Mouse (Mus musculus) small intestine, adult 2 months (tissue): ENCODE results near the gene Sppl2c.

ENCODE experiments used
- CTCF ChIP-seq: fragments of 200-500 bp; IDR thresholded peaks from 2 replicates; pipeline ENCODE4 v1.5.1; 2012; ENCODE audit warnings: low read depth, mild to moderate bottlenecking, control low read depth, inconsistent platforms, low read length, moderate library complexity, mixed read lengths; ENCODE audit not compliant: insufficient replicate concordance, insufficient read length; ENCODE audit errors: extremely low read depth
- POLR2A ChIP-seq: fragments of 200-500 bp; IDR thresholded peaks from 2 replicates; pipeline ENCODE4 v1.6.1; 2012; ENCODE audit warnings: low read depth, mild to moderate bottlenecking, control low read depth, inconsistent platforms, low read length, moderate library complexity

- TF ChIP-seq CTCF (no peak), POLR2A (no peak)
Observed at GRCm38 (mm10) chr11:104187766-104188165, 1.6 kb downstream of the Sppl2c start.
